Mouse (Mus musculus): ENCODE data around the gene Myo10.

- no peak for TF ChIP-seq CTCF (IDR thresholded peaks at IDR 0.05; ENCODE audit: low read depth, low read length)
- TF ChIP-seq POLR2A (IDR thresholded peaks at IDR 0.05; ENCODE audit: extremely low read depth, insufficient read depth, low read length): no peak
Observed at GRCm38 (mm10) chr15:25724549-25724948, 102.2 kb downstream of the Myo10 start.

Measured in liver, adult 2 months (tissue).